Mouse (Mus musculus): ENCODE data around the gene Gm9745.
"Not testable (repeated sequence)": the region's sequence is repeated elsewhere in the genome, so short reads cannot be mapped to it uniquely, and the experiment has no call there.

The Gm9745 gene

DNA sequence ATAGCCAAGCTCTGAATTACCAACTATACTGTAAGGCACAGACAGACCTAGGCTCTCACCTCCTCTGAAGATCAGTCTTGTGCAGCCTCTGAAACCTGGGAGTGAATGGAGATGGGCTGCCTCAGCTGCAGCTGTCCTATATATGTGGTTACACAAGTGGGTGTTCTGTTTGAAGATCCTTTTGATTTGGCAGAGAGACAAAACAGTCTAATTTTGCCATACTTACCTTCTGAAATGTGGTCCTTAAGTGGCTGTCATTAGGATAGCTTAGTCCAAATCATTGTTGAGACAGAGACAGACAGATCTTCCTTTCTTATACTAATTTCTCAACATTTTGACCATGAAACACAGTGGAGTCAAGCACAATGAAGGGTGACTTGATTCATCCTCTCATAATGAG lies at the start of gene Gm9745:
TSS of gene Gm9745 (minus strand) at position 101 of the 400 bp plus-strand sequence.
- not testable (repeated sequence) for DNase-seq (ENCODE audit: low spot score in 2 of 2)

GRCm38 (mm10) chr13:8997221-8997620 lies 49.2 kb upstream of the Gm9745 start:
- not testable (repeated sequence) for DNase-seq (ENCODE audit: low spot score in 2 of 2)

GRCm38 (mm10) chr13:8995990-8996786 lies 48.2 kb upstream of the Gm9745 start, which contains the start of gene Gtpbp4:
TSS of gene Gtpbp4 (minus strand) at chr13:8996083.
- DNase-seq (ENCODE audit: low spot score in 2 of 2) = peak; percentile 93 to 97

- no peak for DNase-seq (ENCODE audit: low spot score in 2 of 2)
Observed at GRCm38 (mm10) chr13:8995159-8995989, 47.3 kb upstream of the Gm9745 start.

- DNase-seq (ENCODE audit: low spot score in 2 of 2) = no peak
Observed at GRCm38 (mm10) chr13:8992231-8992630, 44.2 kb upstream of the Gm9745 start.

DNA sequence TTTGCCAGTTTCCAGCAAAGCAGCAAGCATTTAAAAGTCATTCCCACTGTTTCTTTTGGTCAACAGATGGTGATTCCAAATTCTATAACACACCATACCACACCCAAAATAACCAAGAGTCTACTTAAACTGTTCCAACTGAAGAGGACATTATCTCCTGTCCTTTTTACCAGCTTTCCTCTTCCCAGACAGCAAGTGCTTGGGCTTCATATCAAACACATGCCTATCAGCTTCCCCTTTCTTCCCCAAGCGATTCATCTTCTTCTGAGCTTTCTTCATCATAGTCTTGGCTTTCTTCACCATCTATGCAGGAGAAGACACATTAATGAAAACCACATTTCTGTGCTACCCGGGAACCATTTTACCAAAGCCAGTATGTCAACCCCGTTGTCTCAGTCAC lies 24.9 kb upstream of the Gm9745 start:
- DNase-seq (ENCODE audit: low spot score in 2 of 2) = no peak

DNA sequence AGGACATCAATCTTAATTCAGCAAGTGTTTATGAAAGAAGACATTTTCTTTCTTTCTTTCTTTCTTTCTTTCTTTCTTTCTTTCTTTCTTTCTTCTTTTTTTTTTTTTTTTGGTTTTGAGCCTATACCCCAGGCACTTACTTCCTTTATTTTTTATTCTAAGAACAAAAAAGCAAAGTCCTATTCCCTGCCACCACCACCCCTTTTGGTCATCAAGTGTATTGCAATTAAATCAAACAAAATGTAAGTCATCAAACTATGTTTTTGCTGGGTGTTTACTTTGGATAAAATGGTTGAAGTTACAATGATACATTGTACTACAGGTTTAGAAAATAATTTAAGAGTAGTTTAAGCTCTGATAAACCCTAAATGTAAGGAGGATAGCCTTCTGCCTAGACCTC lies 24.3 kb upstream of the Gm9745 start:
- no peak for DNase-seq (ENCODE audit: low spot score in 2 of 2)

GRCm38 (mm10) chr13:8967742-8968141 lies 19.7 kb upstream of the Gm9745 start:
- DNase-seq (ENCODE audit: low spot score in 2 of 2) = no peak

DNA sequence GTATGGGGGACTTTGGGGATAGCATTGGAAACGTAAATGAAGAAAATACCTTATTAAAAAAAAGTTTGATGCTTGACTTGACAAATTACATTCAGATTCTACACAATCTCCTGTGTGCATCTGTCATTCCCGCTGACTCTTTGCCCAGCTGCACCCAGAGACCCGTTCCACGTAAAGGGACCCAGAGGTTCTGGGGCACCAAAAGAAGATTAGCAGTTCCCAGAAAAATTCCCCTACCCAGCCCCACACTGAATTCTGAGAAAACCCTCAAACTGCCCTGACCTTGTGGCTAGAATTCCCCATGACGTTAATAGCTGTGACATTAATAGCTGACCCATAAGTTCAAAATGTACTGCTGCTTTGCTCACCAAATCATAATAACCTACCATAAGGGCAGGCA lies 17.2 kb upstream of the Gm9745 start:
- DNase-seq (ENCODE audit: low spot score in 2 of 2) = no peak

- DNase-seq (ENCODE audit: low spot score in 2 of 2) = not testable (repeated sequence)
Observed at GRCm38 (mm10) chr13:8962266-8962665, 14.2 kb upstream of the Gm9745 start.

DNA sequence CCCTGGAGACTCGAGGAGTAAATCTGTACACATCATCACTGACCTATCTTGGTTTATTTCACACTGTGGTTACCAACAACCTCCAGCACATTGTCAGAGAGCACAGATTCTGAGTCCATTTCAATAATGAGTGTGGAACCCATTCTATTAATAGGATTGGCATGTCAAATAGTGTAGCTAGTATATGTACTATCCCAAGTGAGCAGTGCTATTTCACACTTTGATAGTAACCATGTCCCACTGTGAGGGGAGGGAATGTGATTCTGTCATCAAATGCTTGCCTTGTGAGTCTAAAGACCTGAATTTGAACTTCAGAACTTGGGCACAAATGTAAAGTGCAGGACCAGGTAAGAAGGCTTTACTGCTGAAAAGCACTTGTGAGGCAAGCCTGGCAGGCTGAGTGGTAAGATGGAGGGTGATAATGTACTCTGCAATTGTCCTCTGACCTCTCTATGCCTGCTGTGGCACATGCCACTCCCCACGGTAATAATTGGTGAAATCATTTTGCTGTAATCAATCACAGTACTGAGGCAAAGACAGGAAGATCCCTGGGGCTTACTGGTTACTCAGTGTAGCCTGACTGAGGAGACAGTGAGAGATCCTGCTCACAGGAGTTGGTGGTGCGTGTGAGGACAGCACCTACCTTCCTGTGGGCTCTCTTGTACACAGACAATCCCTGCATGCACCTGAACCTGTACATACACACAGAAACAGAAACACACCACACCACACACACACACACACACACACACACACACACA lies 13.3 kb upstream of the Gm9745 start:
- not testable (repeated sequence) for DNase-seq (ENCODE audit: low spot score in 2 of 2)

DNA sequence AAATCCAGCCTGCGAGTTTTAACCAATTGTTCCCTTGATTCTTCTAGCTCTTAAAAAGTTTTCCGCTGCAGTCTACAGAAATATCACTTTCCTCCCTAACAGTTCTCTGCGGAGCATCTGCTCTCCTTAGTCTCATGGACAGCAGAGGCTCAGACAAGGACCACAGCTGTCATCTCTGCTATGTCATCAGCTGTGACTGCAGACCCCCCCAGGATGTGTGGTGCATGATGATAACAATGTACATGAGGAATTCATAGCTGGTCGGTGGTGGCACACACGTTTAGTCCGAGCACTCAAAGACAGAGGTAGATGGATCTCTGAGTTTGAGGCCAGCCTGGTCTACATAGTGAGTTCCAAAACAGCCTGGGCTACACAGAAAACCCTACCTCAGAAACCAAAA lies 11.5 kb upstream of the Gm9745 start:
- not testable (repeated sequence) for DNase-seq (ENCODE audit: low spot score in 2 of 2)

DNA sequence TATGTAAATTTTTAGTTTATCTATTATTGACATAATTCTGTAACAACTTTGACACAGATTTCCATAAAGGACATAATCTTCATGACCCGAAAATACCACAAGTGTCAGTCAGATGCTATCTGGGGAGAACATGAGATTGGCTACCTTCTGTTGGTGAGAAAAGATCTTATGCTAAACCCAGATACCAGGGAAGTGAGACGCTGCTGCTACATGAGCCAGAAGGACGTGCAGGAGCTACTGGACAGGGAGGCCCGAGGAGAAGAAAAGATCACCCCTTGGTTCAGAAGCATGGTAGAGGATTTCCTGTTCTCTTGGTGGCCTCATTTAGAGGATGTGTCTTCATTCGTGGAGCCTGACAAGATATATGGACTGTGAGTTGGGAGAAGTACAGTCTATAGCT lies 11.0 kb upstream of the Gm9745 start:
- DNase-seq (ENCODE audit: low spot score in 2 of 2) = not testable (repeated sequence)

GRCm38 (mm10) chr13:8956873-8957272 lies 8.8 kb upstream of the Gm9745 start:
- not testable (repeated sequence) for DNase-seq (ENCODE audit: low spot score in 2 of 2)

DNA sequence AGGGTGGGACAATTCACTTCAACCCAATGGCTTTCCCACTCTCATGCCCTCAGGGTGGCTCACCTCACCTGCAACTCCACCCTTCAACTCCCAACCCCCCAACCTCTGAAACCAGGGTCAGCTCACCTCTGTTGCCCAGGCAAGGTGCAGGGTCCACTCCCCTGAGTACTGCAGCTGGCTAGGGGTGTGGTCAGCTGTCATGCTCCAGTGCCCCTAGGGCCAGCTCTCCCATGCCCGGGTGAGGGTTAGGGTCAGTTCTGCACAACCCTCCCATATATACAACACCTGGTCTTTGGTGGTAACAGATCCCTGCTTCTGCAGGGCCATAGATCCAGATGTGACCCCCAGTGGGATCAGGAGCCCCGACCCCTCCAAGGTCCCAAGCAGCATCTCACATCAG lies 7.1 kb upstream of the Gm9745 start:
- not testable (repeated sequence) for DNase-seq (ENCODE audit: low spot score in 2 of 2)

DNA sequence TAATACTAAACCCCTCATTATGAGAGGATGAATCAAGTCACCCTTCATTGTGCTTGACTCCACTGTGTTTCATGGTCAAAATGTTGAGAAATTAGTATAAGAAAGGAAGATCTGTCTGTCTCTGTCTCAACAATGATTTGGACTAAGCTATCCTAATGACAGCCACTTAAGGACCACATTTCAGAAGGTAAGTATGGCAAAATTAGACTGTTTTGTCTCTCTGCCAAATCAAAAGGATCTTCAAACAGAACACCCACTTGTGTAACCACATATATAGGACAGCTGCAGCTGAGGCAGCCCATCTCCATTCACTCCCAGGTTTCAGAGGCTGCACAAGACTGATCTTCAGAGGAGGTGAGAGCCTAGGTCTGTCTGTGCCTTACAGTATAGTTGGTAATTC lies 4.5 kb upstream of the Gm9745 start, which contains the start of gene Idi2:
TSS of gene Idi2 (plus strand) at position 301 of the 400 bp plus-strand sequence.
- DNase-seq (ENCODE audit: low spot score in 2 of 2) = not testable (repeated sequence)

GRCm38 (mm10) chr13:8943828-8944227 lies 4.2 kb downstream of the Gm9745 start:
- not testable (repeated sequence) for DNase-seq (ENCODE audit: low spot score in 2 of 2)

- DNase-seq (ENCODE audit: low spot score in 2 of 2) = not testable (repeated sequence)
Observed at GRCm38 (mm10) chr13:8941701-8942100, 6.3 kb downstream of the Gm9745 start.

- not testable (repeated sequence) for DNase-seq (ENCODE audit: low spot score in 2 of 2)
Observed at GRCm38 (mm10) chr13:8941110-8941509, 6.9 kb downstream of the Gm9745 start.

DNA sequence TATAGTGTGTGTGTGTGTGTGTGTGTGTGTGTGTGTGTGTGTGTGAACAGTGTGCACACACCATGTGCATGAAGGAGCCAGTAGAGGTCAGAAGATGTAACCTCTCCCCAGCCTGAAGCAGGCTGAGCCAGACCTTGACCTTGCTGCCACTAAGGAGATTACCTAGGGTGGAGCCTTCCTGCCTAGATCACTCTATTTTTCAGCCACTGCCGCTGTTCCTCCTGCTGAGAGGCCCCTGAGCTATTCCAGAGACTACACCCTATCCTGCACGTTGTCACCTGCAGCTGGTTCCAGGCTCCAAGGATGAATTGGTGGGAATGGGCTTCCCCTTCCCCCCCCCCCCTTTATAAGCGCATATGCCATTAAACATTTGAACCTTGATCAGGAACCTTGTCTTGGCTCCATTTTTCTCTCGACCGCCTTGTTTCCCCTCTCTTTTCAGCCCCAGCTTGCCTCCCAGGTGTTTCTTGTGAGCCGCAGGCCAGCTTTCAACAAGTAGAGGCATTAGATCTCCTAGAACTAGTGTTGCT lies 10.4 kb downstream of the Gm9745 start:
- DNase-seq (ENCODE audit: low spot score in 2 of 2) = not testable (repeated sequence)

- DNase-seq (ENCODE audit: low spot score in 2 of 2) = no peak
Observed at GRCm38 (mm10) chr13:8933499-8933898, 14.5 kb downstream of the Gm9745 start.

Measured in urinary bladder, postnatal 36 days (tissue).